Mouse (Mus musculus): Measurements from ENCODE around the gene Olfm4. TPM values are rescaled to one million over a fixed set of nuclear protein-coding genes. Genes with fewer than 3 reads are reported as not detected.
A peak's percentile ranks its signal among the peaks of the same experiment; 100 is the strongest.

The Olfm4 gene
- polyA plus RNA-seq, 1 experiment from 2014 or later, result 1.3 TPM

- DNase-seq (ENCODE audit: low spot score) (peak; percentile 19), ATAC-seq (ENCODE audit: insufficient read depth, low FRiP score, low TSS enrichment) (no peak)
- no peak overlapping the region for H3K27ac ChIP-seq (ENCODE audit: low read depth, low read length)
- H3K4me2 ChIP-seq (ENCODE audit: low read depth), result no peak overlapping the region
- WGBS, result 41% methylated on average over 5 of the region's 5 CpGs
- no peaks in the 10 kb centered on the region for H3K36me3 ChIP-seq (ENCODE audit: control insufficient read depth, insufficient read depth, low read length)
- H3K4me3 ChIP-seq (ENCODE audit: low read depth, low read length), result no peak overlapping the region
- H3K9me3 ChIP-seq (ENCODE audit: control insufficient read depth, low read length), result no peaks in the 10 kb centered on the region
- no peaks in the 10 kb centered on the region for H3K27me3 ChIP-seq (ENCODE audit: control insufficient read depth, insufficient read depth, low read length)
- H3K9ac ChIP-seq (ENCODE audit: low read length), result no peak overlapping the region
- peaks cover 6% of the 10 kb centered on the region for H3K4me1 ChIP-seq (ENCODE audit: control insufficient read depth, insufficient read depth, low read length)
These were observed 63.7 kb downstream of the Olfm4 start for GRCm38 (mm10) chr14:80047368-80048101.

GRCm38 (mm10) chr14:80055725-80056124, 71.8 kb downstream of the Olfm4 start:
- WGBS, result 79% methylated on average over 3 of the region's 3 CpGs
- H3K4me3 ChIP-seq (ENCODE audit: low read depth, low read length), result no peak overlapping the region

GRCm38 (mm10) chr14:80061686-80062085, 77.8 kb downstream of the Olfm4 start:
- WGBS, result 81% methylated on average over 3 of the region's 3 CpGs
- H3K27me3 ChIP-seq (ENCODE audit: control insufficient read depth, insufficient read depth, low read length), result no peaks in the 10 kb centered on the region
- no peak overlapping the region for H3K4me3 ChIP-seq (ENCODE audit: low read depth, low read length)
- no peak overlapping the region for H3K27ac ChIP-seq (ENCODE audit: low read depth, low read length)
- no peaks in the 10 kb centered on the region for H3K36me3 ChIP-seq (ENCODE audit: control insufficient read depth, insufficient read depth, low read length)
- ATAC-seq (ENCODE audit: insufficient read depth, low FRiP score, low TSS enrichment), result no peak
- no peak for DNase-seq (ENCODE audit: low spot score)
- no peaks in the 10 kb centered on the region for H3K9me3 ChIP-seq (ENCODE audit: control insufficient read depth, low read length)
- no peak overlapping the region for H3K4me2 ChIP-seq (ENCODE audit: low read depth)
- H3K4me1 ChIP-seq (ENCODE audit: control insufficient read depth, insufficient read depth, low read length), result no peaks in the 10 kb centered on the region
- no peak overlapping the region for H3K9ac ChIP-seq (ENCODE audit: low read length)

More at GRCm38 (mm10) chr14:80055725-80056124, 71.8 kb downstream of the Olfm4 start:
- H3K4me1 ChIP-seq (ENCODE audit: control insufficient read depth, insufficient read depth, low read length), result no peaks in the 10 kb centered on the region
- H3K36me3 ChIP-seq (ENCODE audit: control insufficient read depth, insufficient read depth, low read length), result no peaks in the 10 kb centered on the region
- H3K27ac ChIP-seq (ENCODE audit: low read depth, low read length), result no peak overlapping the region
- H3K9ac ChIP-seq (ENCODE audit: low read length), result no peak overlapping the region
- no peak overlapping the region for H3K4me2 ChIP-seq (ENCODE audit: low read depth)
- no peak for ATAC-seq (ENCODE audit: insufficient read depth, low FRiP score, low TSS enrichment)
- H3K27me3 ChIP-seq (ENCODE audit: control insufficient read depth, insufficient read depth, low read length), result no peaks in the 10 kb centered on the region
- DNase-seq (ENCODE audit: low spot score), result no peak
- no peaks in the 10 kb centered on the region for H3K9me3 ChIP-seq (ENCODE audit: control insufficient read depth, low read length)

GRCm38 (mm10) chr14:80062896-80063295, 79.0 kb downstream of the Olfm4 start:
- 72% methylated on average over 9 of the region's 9 CpGs for WGBS
- no peaks in the 10 kb centered on the region for H3K27me3 ChIP-seq (ENCODE audit: control insufficient read depth, insufficient read depth, low read length)
- no peak overlapping the region for H3K4me3 ChIP-seq (ENCODE audit: low read depth, low read length)
- no peak for DNase-seq (ENCODE audit: low spot score)
- no peak overlapping the region for H3K27ac ChIP-seq (ENCODE audit: low read depth, low read length)
- H3K9ac ChIP-seq (ENCODE audit: low read length), result no peak overlapping the region
- no peak for ATAC-seq (ENCODE audit: insufficient read depth, low FRiP score, low TSS enrichment)
- no peaks in the 10 kb centered on the region for H3K9me3 ChIP-seq (ENCODE audit: control insufficient read depth, low read length)
- no peaks in the 10 kb centered on the region for H3K36me3 ChIP-seq (ENCODE audit: control insufficient read depth, insufficient read depth, low read length)
- H3K4me2 ChIP-seq (ENCODE audit: low read depth), result no peak overlapping the region
- no peaks in the 10 kb centered on the region for H3K4me1 ChIP-seq (ENCODE audit: control insufficient read depth, insufficient read depth, low read length)

GRCm38 (mm10) chr14:80070580-80070979, 86.7 kb downstream of the Olfm4 start:
- Histone ChIP-seq H3K36me3 (ENCODE audit: control insufficient read depth, insufficient read depth, low read length) (no peaks in the 10 kb centered on the region), H3K9me3 (ENCODE audit: control insufficient read depth, low read length) (no peaks in the 10 kb centered on the region), H3K27me3 (ENCODE audit: control insufficient read depth, insufficient read depth, low read length) (no peaks in the 10 kb centered on the region), H3K27ac (ENCODE audit: low read depth, low read length) (no peak overlapping the region), H3K4me3 (ENCODE audit: low read depth, low read length) (no peak overlapping the region), H3K4me2 (ENCODE audit: low read depth) (no peak overlapping the region), H3K4me1 (ENCODE audit: control insufficient read depth, insufficient read depth, low read length) (no peaks in the 10 kb centered on the region), H3K9ac (ENCODE audit: low read length) (no peak overlapping the region)
- DNase-seq (ENCODE audit: low spot score), result no peak
- ATAC-seq (ENCODE audit: insufficient read depth, low FRiP score, low TSS enrichment), result no peak
- WGBS, result 92% methylated on average over 3 of the region's 3 CpGs

Other genes starting within 250 kb of the Olfm4 start
- gene Pcdh8, start 212.8 kb upstream of the Olfm4 start, polyA plus RNA-seq (2014; fragmentation: Nextera tagmentation; extraction: Ambion mirVana), result 18.5 and 19.5 TPM in 2 replicates

Measured in neural tube, embryonic 11.5 days (tissue).